Mouse (Mus musculus): ENCODE results near the gene Grik4.

DNA sequence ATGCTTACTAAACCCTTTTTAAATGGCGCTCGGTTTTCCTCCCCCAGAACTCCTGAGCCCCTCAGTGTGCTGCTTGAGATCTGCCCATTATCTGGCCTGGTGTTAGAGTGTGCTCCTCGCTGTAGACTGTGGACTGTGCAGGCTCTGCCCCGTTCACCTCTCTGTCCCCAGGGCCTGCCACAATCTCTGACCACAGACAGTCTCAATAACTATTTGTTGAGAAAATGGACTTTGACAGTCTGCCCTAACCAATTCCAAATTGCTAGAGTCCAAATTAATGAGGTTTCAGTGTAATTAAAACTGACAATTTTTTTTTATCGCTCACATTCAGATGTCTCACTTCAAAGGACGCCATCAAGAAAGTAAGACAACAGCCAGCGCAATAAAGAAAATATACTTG lies 220.2 kb downstream of the Grik4 start:
- TF ChIP-seq POLR2A (IDR thresholded peaks at IDR 0.05; ENCODE audit: low read depth, low read length): no peak
- no peak for TF ChIP-seq CTCF (IDR thresholded peaks at IDR 0.05; ENCODE audit: borderline replicate concordance, insufficient read depth, low read length)

Data from embryonic fibroblast, embryonic 13.5 days (primary cell).